In the genomic region with DNA sequence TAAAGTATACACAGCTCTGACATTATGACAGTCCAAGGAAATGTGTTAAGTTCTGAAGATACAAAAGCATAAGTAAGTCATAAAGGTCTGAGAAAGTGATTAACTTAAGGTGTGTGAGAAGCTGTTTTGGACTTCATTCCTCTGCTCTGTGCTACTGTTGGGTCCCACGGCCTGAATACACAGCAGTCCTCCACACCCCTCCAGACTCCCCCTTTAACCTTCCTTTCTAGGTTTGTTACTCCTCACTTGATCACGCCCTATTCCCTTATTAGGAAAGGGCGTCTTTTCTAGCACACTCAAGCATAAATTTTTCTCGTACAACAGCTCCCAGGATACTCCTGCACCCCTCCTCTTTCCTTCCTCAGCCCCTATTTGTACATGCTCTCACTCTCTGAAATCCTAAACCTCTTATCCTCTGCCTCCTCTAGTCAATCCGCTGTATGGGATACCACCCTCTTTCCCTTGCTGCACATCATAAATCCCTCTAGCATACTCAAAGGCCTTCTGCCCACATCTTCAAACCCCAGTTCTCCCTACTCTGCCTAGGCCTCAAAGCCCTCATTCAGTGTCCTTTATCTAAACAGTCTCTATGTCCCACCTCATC, we compare ENCODE assay signal across 26 mouse cellular contexts. TPM values are rescaled to one million over a fixed set of nuclear protein-coding genes. Genes with fewer than 3 reads are reported as not detected.
"Had no signal": no experiment of that assay in that cellular context is flagged by ENCODE, and none has a peak within 500 bp of the region (broad histone marks: within the 10 kb centered on the region; RNA-seq: fewer than 3 reads in every experiment).

No protein-coding gene starts in this region.

- DNase-seq: gastrocnemius, adult 2 months; gastrocnemius, postnatal 10 days; gastrocnemius, postnatal 25 days; heart, postnatal 36 days; kidney, adult 9 months; kidney, postnatal 4 days; liver; liver, embryonic 13.5 days; liver, postnatal 0 days had no signal

- ATAC-seq: forebrain, embryonic 16.5 days; hindbrain, embryonic 16.5 days; inflammation-experienced regulatory T-cells, adult 6 months; intestine, postnatal 0 days; liver, postnatal 0 days had no signal

- H3K4me3 ChIP-seq: gastrocnemius, adult 2 months; heart, embryonic 10.5 days; heart, embryonic 15.5 days; hindbrain, embryonic 10.5 days; hindbrain, embryonic 12.5 days; intestine, embryonic 15.5 days; layer of hippocampus, adult 2 months; left cerebral cortex, adult 2 months; limb, embryonic 10.5 days; limb, embryonic 12.5 days; liver, embryonic 13.5 days; liver, embryonic 15.5 days had no signal

- H3K27ac ChIP-seq: gastrocnemius, adult 2 months; hindbrain, embryonic 10.5 days; hindbrain, embryonic 12.5 days; hindbrain, embryonic 14.5 days; intestine, embryonic 15.5 days; left cerebral cortex, adult 2 months; limb, embryonic 10.5 days; limb, embryonic 12.5 days; liver, embryonic 13.5 days; liver, embryonic 15.5 days had no signal

- H3K27me3 ChIP-seq: heart, embryonic 15.5 days; hindbrain, embryonic 12.5 days; intestine, embryonic 15.5 days; limb, embryonic 12.5 days; liver, embryonic 13.5 days; liver, embryonic 15.5 days had no signal

- H3K4me2 ChIP-seq: heart, embryonic 15.5 days; hindbrain, embryonic 12.5 days; hindbrain, embryonic 14.5 days; intestine, embryonic 15.5 days; limb, embryonic 12.5 days; liver, embryonic 11.5 days; liver, embryonic 13.5 days; liver, embryonic 15.5 days had no signal

- H3K4me1 ChIP-seq: hindbrain, embryonic 10.5 days; hindbrain, embryonic 12.5 days; intestine, embryonic 15.5 days; limb, embryonic 10.5 days; liver, embryonic 13.5 days; liver, embryonic 15.5 days had no signal

- H3K9ac ChIP-seq: heart, embryonic 15.5 days; hindbrain, embryonic 12.5 days; hindbrain, embryonic 14.5 days; intestine, embryonic 15.5 days; limb, embryonic 12.5 days; liver, embryonic 13.5 days; liver, embryonic 15.5 days; liver, postnatal 0 days had no signal

- H3K9me3 ChIP-seq: heart, embryonic 10.5 days; heart, embryonic 15.5 days; hindbrain, embryonic 10.5 days; hindbrain, embryonic 12.5 days; intestine, embryonic 15.5 days; limb, embryonic 10.5 days; limb, embryonic 12.5 days; liver, embryonic 13.5 days; liver, embryonic 15.5 days had no signal

RNA-seq across cellular contexts. Expression of a gene that starts 31.9 kb away (rescaled TPM):
- total RNA-seq: granulocyte monocyte progenitor cell, adult 5-6 weeks had no signal
- polyA plus RNA-seq: inflammation-experienced regulatory T-cells, adult 6 months; liver, postnatal 0 days had no signal
